In genomic region chr4:123982105-123982504, GRCm38 (mm10) we compare ENCODE assay signal across 25 mouse cellular contexts.
A peak's percentile ranks its signal among the peaks of the same experiment; 100 is the strongest.
DNase-seq lines count a peak whose midpoint lies in the region; ATAC-seq and TF ChIP-seq lines count a peak whose summit lies in the region.
"Had no signal": no experiment of that assay in that cellular context is flagged by ENCODE, and none has a peak within 500 bp of the region (broad histone marks: within the 10 kb centered on the region; RNA-seq: fewer than 3 reads in every experiment).

No protein-coding gene starts in this region.

- 26% methylated on average over 5 of the region's 5 CpGs for WGBS in forebrain, embryonic 16.5 days
- WGBS in forebrain, embryonic 10.5 days = 48% methylated on average over 5 of the region's 5 CpGs
- whole genome bisulfite sequencing in hindbrain, embryonic 10.5 days = 36% methylated on average over 5 of the region's 5 CpGs
- 25% methylated on average over 5 of the region's 5 CpGs for WGBS in hindbrain, embryonic 16.5 days

- ATAC-seq in forebrain, embryonic 16.5 days = no peak
- ATAC-seq in hindbrain, embryonic 16.5 days = no peak
- ATAC-seq: activated CD4-positive, CD25-positive, alpha-beta regulatory T cell, adult 4 months; CD4-positive, CD25-positive, alpha-beta regulatory T cell, adult 4 months; forebrain, embryonic 14.5 days had no signal

- H3K4me1 ChIP-seq in forebrain, embryonic 16.5 days (replicated peaks; ENCODE audit: control insufficient read depth, insufficient read depth, low read length) = peaks cover 3% of the 10 kb centered on the region; the same call in 1 of the 2 replicates
- H3K4me1 ChIP-seq in forebrain, embryonic 10.5 days = peaks cover 10% of the 10 kb centered on the region
- peaks cover 26% of the 10 kb centered on the region for H3K4me1 ChIP-seq in hindbrain, embryonic 10.5 days (replicated peaks)
- H3K4me1 ChIP-seq in hindbrain, embryonic 16.5 days (ENCODE audit: control insufficient read depth, insufficient read depth, low read depth, low read length) = no peaks in the 10 kb centered on the region
- H3K4me1 ChIP-seq: embryonic facial prominence, embryonic 13.5 days; embryonic facial prominence, embryonic 15.5 days had no signal

- no peak for TF ChIP-seq CTCF in brain, embryonic 14.5 days (IDR thresholded peaks at IDR 0.05; ENCODE audit: borderline replicate concordance, extremely low read depth, insufficient read depth, insufficient read length)

- no peaks in the 10 kb centered on the region for H3K9me3 ChIP-seq in forebrain, embryonic 16.5 days (ENCODE audit: control insufficient read depth, low read length)
- no peaks in the 10 kb centered on the region for H3K9me3 ChIP-seq in forebrain, embryonic 10.5 days
- H3K9me3 ChIP-seq in hindbrain, embryonic 10.5 days = no peaks in the 10 kb centered on the region
- H3K9me3 ChIP-seq in hindbrain, embryonic 16.5 days (ENCODE audit: control insufficient read depth, low read length) = no peaks in the 10 kb centered on the region
- H3K9me3 ChIP-seq: embryonic facial prominence, embryonic 13.5 days; embryonic facial prominence, embryonic 15.5 days had no signal

- no peak for DNase-seq in forebrain, embryonic 10.5 days (ENCODE audit: extremely low spot score, low spot score)
- DNase-seq in hindbrain, embryonic 10.5 days (ENCODE audit: low spot score) = no peak
- peak; percentile 48 for DNase-seq in retina, embryonic 14.5 days (ENCODE audit: low spot score)
- no peak for DNase-seq in retina, postnatal 1 day
- peak; percentile 12 for DNase-seq in brain, embryonic 14.5 days (ENCODE audit: low read depth)
- DNase-seq in thymus, postnatal 14 days = no peak
- DNase-seq: adrenal gland, adult 8-10 months; adrenal gland, postnatal 14 days; adrenal gland, postnatal 36 days; B cell, adult 2 months; cerebellum, adult 11 months; cerebellum, adult 18-20 months; cerebellum, adult 8-10 months; cerebellum, adult 9-11 months; cerebellum, postnatal 14 days; cerebellum, postnatal 36 days; embryo, embryonic 11 days had no signal

- no peak overlapping the region for H3K9ac ChIP-seq in forebrain, embryonic 16.5 days (replicated peaks; ENCODE audit: low read depth, low read length)
- no peak overlapping the region for H3K9ac ChIP-seq in hindbrain, embryonic 16.5 days (ENCODE audit: low read depth, low read length)
- H3K9ac ChIP-seq: embryonic facial prominence, embryonic 13.5 days; embryonic facial prominence, embryonic 15.5 days had no signal

- peak overlapping the region; percentile 3 for H3K27ac ChIP-seq in forebrain, embryonic 16.5 days (ENCODE audit: low read length)
- no peak overlapping the region for H3K27ac ChIP-seq in forebrain, embryonic 10.5 days
- H3K27ac ChIP-seq in hindbrain, embryonic 10.5 days = 0 out of 2 replicates have a peak overlapping the region, but pooled peaks have one; percentile 45
- H3K27ac ChIP-seq in hindbrain, embryonic 16.5 days (ENCODE audit: low read depth, low read length) = no peak overlapping the region
- H3K27ac ChIP-seq: embryonic facial prominence, embryonic 13.5 days; embryonic facial prominence, embryonic 15.5 days had no signal

- H3K4me3 ChIP-seq in forebrain, embryonic 16.5 days (replicated peaks; ENCODE audit: low read length) = no peak overlapping the region
- H3K4me3 ChIP-seq in forebrain, embryonic 10.5 days = no peak overlapping the region
- H3K4me3 ChIP-seq in hindbrain, embryonic 10.5 days = no peak overlapping the region
- H3K4me3 ChIP-seq in hindbrain, embryonic 16.5 days (ENCODE audit: low read length) = no peak overlapping the region
- H3K4me3 ChIP-seq: embryonic facial prominence, embryonic 13.5 days; embryonic facial prominence, embryonic 15.5 days; erythroblast, embryonic 14.5 days had no signal

- no peak for TF ChIP-seq POLR2A in brain, embryonic 14.5 days (IDR thresholded peaks at IDR 0.05; ENCODE audit: borderline replicate concordance, extremely low read depth, insufficient read depth, insufficient read length, poor library complexity, severe bottlenecking)

- H3K27me3 ChIP-seq in forebrain, embryonic 16.5 days (replicated peaks; ENCODE audit: control insufficient read depth, insufficient read depth, low read length) = no peaks in the 10 kb centered on the region
- H3K27me3 ChIP-seq in forebrain, embryonic 10.5 days (ENCODE audit: poor library complexity, severe bottlenecking) = 0 out of 2 replicates have a peak, but pooled peaks cover 4% of the 10 kb centered on the region
- H3K27me3 ChIP-seq in hindbrain, embryonic 10.5 days (ENCODE audit: insufficient read depth, poor library complexity, severe bottlenecking) = 0 out of 2 replicates have a peak, but pooled peaks cover 5% of the 10 kb centered on the region
- no peaks in the 10 kb centered on the region for H3K27me3 ChIP-seq in hindbrain, embryonic 16.5 days (replicated peaks; ENCODE audit: control insufficient read depth, insufficient read depth, low read length)
- H3K27me3 ChIP-seq: embryonic facial prominence, embryonic 15.5 days had no signal

- no peaks in the 10 kb centered on the region for H3K36me3 ChIP-seq in forebrain, embryonic 16.5 days (ENCODE audit: control insufficient read depth, insufficient read depth)
- H3K36me3 ChIP-seq in forebrain, embryonic 10.5 days (replicated peaks) = no peaks in the 10 kb centered on the region
- no peaks in the 10 kb centered on the region for H3K36me3 ChIP-seq in hindbrain, embryonic 10.5 days
- no peaks in the 10 kb centered on the region for H3K36me3 ChIP-seq in hindbrain, embryonic 16.5 days (ENCODE audit: control insufficient read depth, insufficient read depth, low read length)
- H3K36me3 ChIP-seq: embryonic facial prominence, embryonic 13.5 days; embryonic facial prominence, embryonic 15.5 days had no signal

- H3K4me2 ChIP-seq in forebrain, embryonic 16.5 days (ENCODE audit: low read length) = no peak overlapping the region
- no peak overlapping the region for H3K4me2 ChIP-seq in hindbrain, embryonic 16.5 days (ENCODE audit: low read length)
- H3K4me2 ChIP-seq: embryonic facial prominence, embryonic 13.5 days; embryonic facial prominence, embryonic 15.5 days had no signal

Comparison
In these comparisons a context has a peak if more than half of its experiments do, and no peak if none do; other contexts are left out.
1. H3K27ac ChIP-seq: peak in forebrain, embryonic 16.5 days (single experiment) and hindbrain, embryonic 10.5 days (single experiment); none in forebrain, embryonic 10.5 days (single experiment) and hindbrain, embryonic 16.5 days (single experiment).
2. DNase-seq: peak in retina, embryonic 14.5 days (single experiment) and brain, embryonic 14.5 days (single experiment); none in forebrain, embryonic 10.5 days (single experiment), hindbrain, embryonic 10.5 days (single experiment), retina, postnatal 1 day (single experiment) and thymus, postnatal 14 days (single experiment).